14 mouse cellular contexts compared by ENCODE assay signal in the genomic region with DNA sequence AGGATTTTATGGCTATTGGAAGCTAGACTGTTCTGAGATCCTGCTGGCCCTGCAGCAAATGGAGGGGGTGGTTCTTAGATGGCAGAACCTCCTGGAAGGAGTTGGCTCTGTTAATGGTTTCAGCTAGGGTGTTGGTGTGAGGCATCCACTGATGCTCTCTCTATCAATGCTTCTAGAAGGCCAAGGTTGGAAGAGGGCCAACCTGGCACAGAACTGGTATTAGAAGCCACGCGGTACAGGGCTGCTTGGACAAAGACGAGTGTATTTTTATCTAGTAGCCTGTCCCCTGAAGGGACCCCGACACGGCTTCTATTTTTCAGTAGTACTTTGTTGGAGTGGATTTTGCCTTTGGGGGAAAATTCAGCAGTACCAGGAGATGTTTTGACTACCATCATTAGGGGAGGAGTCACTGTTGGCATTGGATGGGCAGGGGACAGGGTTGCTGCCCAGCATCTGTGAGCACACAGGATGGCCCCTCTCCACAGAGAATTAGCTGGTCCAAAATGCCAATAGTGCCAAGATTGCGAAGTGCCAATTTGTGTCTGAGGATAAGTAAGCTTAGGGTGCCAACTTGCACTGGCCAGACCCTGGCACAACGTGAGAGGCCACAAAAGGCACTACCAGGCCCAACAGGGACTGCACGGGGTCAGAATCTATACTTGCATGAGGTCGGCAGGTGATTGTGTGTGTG. TPM values are rescaled to one million over a fixed set of nuclear protein-coding genes. Genes with fewer than 3 reads are reported as not detected.
DNase-seq lines count a peak whose midpoint lies in the region; ATAC-seq and TF ChIP-seq lines count a peak whose summit lies in the region.
"Had no signal": no experiment of that assay in that cellular context is flagged by ENCODE, and none has a peak within 500 bp of the region (broad histone marks: within the 10 kb centered on the region; RNA-seq: fewer than 3 reads in every experiment).

No protein-coding gene starts in this region.

- DNase-seq in forebrain, postnatal 0 days, result peak; percentile 39
- peak; percentile 36 for DNase-seq in lung, embryonic 14.5 days
- DNase-seq in lung, adult 18-20 months, result no peak
- peak; percentile 13 for DNase-seq in cerebellum, adult 11 months
- peak; percentile 32 to 67 for DNase-seq in cerebellum, postnatal 25 days
- DNase-seq in ovary, postnatal 36 days (ENCODE audit: low spot score), result no peak
- DNase-seq: heart, adult 11 months; kidney, adult 9 months had no signal

- no peaks in the 10 kb centered on the region for H3K9me3 ChIP-seq in forebrain, postnatal 0 days (ENCODE audit: low read length)
- H3K9me3 ChIP-seq in forebrain, embryonic 13.5 days (replicated peaks), result no peaks in the 10 kb centered on the region
- no peaks in the 10 kb centered on the region for H3K9me3 ChIP-seq in lung, embryonic 14.5 days (ENCODE audit: low read depth, low read length)

- no peak overlapping the region for H3K4me2 ChIP-seq in forebrain, postnatal 0 days (ENCODE audit: low read depth)
- no peak overlapping the region for H3K4me2 ChIP-seq in forebrain, embryonic 13.5 days
- H3K4me2 ChIP-seq in lung, embryonic 14.5 days, result no peak overlapping the region

- no peaks in the 10 kb centered on the region for H3K27me3 ChIP-seq in forebrain, postnatal 0 days (ENCODE audit: insufficient read depth, low read length)
- no peaks in the 10 kb centered on the region for H3K27me3 ChIP-seq in forebrain, embryonic 13.5 days
- no peaks in the 10 kb centered on the region for H3K27me3 ChIP-seq in lung, embryonic 14.5 days (ENCODE audit: insufficient read depth, low read length)

- TF ChIP-seq CTCF in forebrain, postnatal 0 days (IDR thresholded peaks at IDR 0.05; ENCODE audit: low read depth), result no peak
- no peak for TF ChIP-seq CTCF in lung, embryonic 14.5 days (IDR thresholded peaks at IDR 0.05; ENCODE audit: low read depth)

- H3K9ac ChIP-seq in forebrain, postnatal 0 days, result no peak overlapping the region
- H3K9ac ChIP-seq in forebrain, embryonic 13.5 days, result no peak overlapping the region
- H3K9ac ChIP-seq in lung, embryonic 14.5 days, result no peak overlapping the region
- H3K9ac ChIP-seq: liver, embryonic 14.5 days had no signal

- no peaks in the 10 kb centered on the region for H3K36me3 ChIP-seq in forebrain, postnatal 0 days (ENCODE audit: insufficient read depth)
- no peaks in the 10 kb centered on the region for H3K36me3 ChIP-seq in forebrain, embryonic 13.5 days (ENCODE audit: poor library complexity, severe bottlenecking)
- no peaks in the 10 kb centered on the region for H3K36me3 ChIP-seq in lung, embryonic 14.5 days (ENCODE audit: insufficient read depth)

- no peaks in the 10 kb centered on the region; the same call in 1 of the 2 replicates for H3K4me1 ChIP-seq in forebrain, postnatal 0 days (ENCODE audit: insufficient read depth)
- H3K4me1 ChIP-seq in forebrain, embryonic 13.5 days, result no peaks in the 10 kb centered on the region
- peaks cover 7% of the 10 kb centered on the region; the same call in 1 of the 2 replicates for H3K4me1 ChIP-seq in lung, embryonic 14.5 days (ENCODE audit: insufficient read depth)

- 53% methylated on average over 9 of the region's 9 CpGs for WGBS in forebrain, postnatal 0 days
- 85% methylated on average over 9 of the region's 9 CpGs for WGBS in forebrain, embryonic 13.5 days
- whole genome bisulfite sequencing in lung, embryonic 14.5 days, result 74% methylated on average over 9 of the region's 9 CpGs

- no peak overlapping the region for H3K27ac ChIP-seq in forebrain, postnatal 0 days (ENCODE audit: low read depth, low read length)
- H3K27ac ChIP-seq in forebrain, embryonic 13.5 days, result no peak overlapping the region
- H3K27ac ChIP-seq in lung, embryonic 14.5 days (ENCODE audit: low read depth), result no peak overlapping the region
- H3K27ac ChIP-seq: layer of hippocampus, adult 2 months; liver, embryonic 14.5 days; macrophage had no signal

- peak; percentile 60 for ATAC-seq in forebrain, postnatal 0 days
- no peak for ATAC-seq in forebrain, embryonic 13.5 days
- ATAC-seq in lung, embryonic 14.5 days (ENCODE audit: insufficient read depth), result 0 out of 2 replicates have a peak, but pooled peaks have one; percentile 25
- ATAC-seq: CD4-positive, CD25-positive, alpha-beta regulatory T cell, adult 4 months had no signal

- H3K4me3 ChIP-seq in forebrain, postnatal 0 days (ENCODE audit: low read depth, low read length), result no peak overlapping the region
- no peak overlapping the region for H3K4me3 ChIP-seq in forebrain, embryonic 13.5 days
- no peak overlapping the region for H3K4me3 ChIP-seq in lung, embryonic 14.5 days (ENCODE audit: low read depth, low read length)
- H3K4me3 ChIP-seq: layer of hippocampus, adult 2 months; myocyte had no signal

RNA-seq across cellular contexts. Expression of a gene that starts 43.2 kb away (rescaled TPM):
- total RNA-seq in forebrain, postnatal 0 days (2014; rRNA removed), result 0.62 and 0.67 TPM in 2 replicates
- polyA plus RNA-seq in forebrain, postnatal 0 days (2015; fragmentation: Nextera tagmentation; extraction: Ambion mirVana), result 0.65 and 1.3 TPM in 2 replicates
- polyA plus RNA-seq in forebrain, embryonic 13.5 days (2015; fragmentation: Nextera tagmentation; extraction: Ambion mirVana), result not detected in 2 replicates
- polyA plus RNA-seq in lung, embryonic 14.5 days (2014; fragmentation: Nextera tagmentation; extraction: Ambion mirVana), result 9.8 and 10.8 TPM in 2 replicates
- polyA plus RNA-seq: CD4-positive, CD25-positive, alpha-beta regulatory T cell, adult 4 months; macrophage; myocyte had no signal

Comparison
In these comparisons a context has a peak if more than half of its experiments do, and no peak if none do; other contexts are left out.
1. DNase-seq: peak in forebrain, postnatal 0 days (single experiment), lung, embryonic 14.5 days (single experiment), cerebellum, adult 11 months (single experiment) and cerebellum, postnatal 25 days (2 of 2); none in lung, adult 18-20 months (0 of 2) and ovary, postnatal 36 days (single experiment).